Mouse (Mus musculus) ES-E14 (cell line): ENCODE measurements around the gene Zar1l. TPM values are rescaled to one million over a fixed set of nuclear protein-coding genes. Genes with fewer than 3 reads are reported as not detected.

Experiments used
- DNase-seq: peaks from one replicate; pipeline ENCODE4 v3.0.0-alpha.2; 2013; ENCODE audit warnings: low read depth, low spot score
- H3K27ac ChIP-seq: 2 replicates; pipeline ENCODE4 v1.5.1; 2012; ENCODE audit warnings: low read depth, mild to moderate bottlenecking, low read length, moderate library complexity, mixed read lengths; ENCODE audit not compliant: poor library complexity, insufficient read depth, severe bottlenecking
- H3K36me3 ChIP-seq: 2 replicates; pipeline ENCODE4 v1.6.1; 2012; ENCODE audit warnings: mild to moderate bottlenecking, low read length, moderate library complexity, mixed read lengths; ENCODE audit not compliant: control insufficient read depth, poor library complexity, insufficient read depth, severe bottlenecking
- H3K4me1 ChIP-seq, 2 experiments: fragments of 150-350 bp in 1 of 2; sonication (generic) in 1 of 2; 2 replicates each; pipeline ENCODE4 v1.6.1; 2012; ENCODE audit warnings: low read length in 2 of 2, mild to moderate bottlenecking in 1 of 2, mixed read lengths in 1 of 2; ENCODE audit not compliant: control insufficient read depth in 2 of 2, insufficient read depth in 2 of 2, poor library complexity in 1 of 2
- H3K4me3 ChIP-seq, 2 experiments: fragments of 150-350 bp in 1 of 2; sonication (generic) in 1 of 2; 2 replicates each; pipeline ENCODE4 v1.5.1; 2012; ENCODE audit warnings: low read length in 2 of 2, low read depth in 1 of 2, mild to moderate bottlenecking in 1 of 2, mixed read lengths in 1 of 2; ENCODE audit not compliant: insufficient read depth in 1 of 2, poor library complexity in 1 of 2, severe bottlenecking in 1 of 2
- H3K9ac ChIP-seq: 2 replicates; pipeline ENCODE4 v1.6.1; 2012; ENCODE audit warnings: low read depth, mild to moderate bottlenecking, low read length, mixed read lengths; ENCODE audit not compliant: poor library complexity, insufficient read depth, severe bottlenecking
- H3K9me3 ChIP-seq: fragments of 150-350 bp; sonication (generic); 2 replicates; pipeline ENCODE4 v1.6.1; 2012; ENCODE audit warnings: low read depth, mild to moderate bottlenecking, low read length; ENCODE audit not compliant: control insufficient read depth, insufficient read depth
- CHD2 ChIP-seq: IDR thresholded peaks from 2 replicates; pipeline ENCODE4 v1.6.1; 2014; ENCODE audit warnings: mild to moderate bottlenecking, low read depth, low read length, inconsistent platforms
- HCFC1 ChIP-seq: IDR thresholded peaks from 2 replicates; pipeline ENCODE4 v1.6.1; 2012; ENCODE audit warnings: low read length, inconsistent platforms, borderline replicate concordance; ENCODE audit not compliant: insufficient read depth
- MAFK ChIP-seq: IDR thresholded peaks from 2 replicates; pipeline ENCODE4 v1.6.1; 2014; ENCODE audit warnings: mild to moderate bottlenecking, low read depth, low read length, inconsistent platforms; ENCODE audit not compliant: insufficient read depth
- ZC3H11A ChIP-seq: IDR thresholded peaks from 2 replicates; pipeline ENCODE4 v1.6.1; 2012; ENCODE audit warnings: low read depth, mild to moderate bottlenecking, inconsistent platforms, low read length, borderline replicate concordance
- ZNF384 ChIP-seq: IDR thresholded peaks from 2 replicates; pipeline ENCODE4 v1.6.1; 2012; ENCODE audit warnings: low read depth, low read length, inconsistent platforms
- in situ Hi-C, 2 experiments: fragments of 600-800 bp; cut with MboI; formaldehyde crosslinking; loops; one replicate each; pipeline ENCODE4 v1.15.1; 2025; ENCODE audit warnings: low sequenced_read_pairs in 2 of 2, inconsistent platforms in 1 of 2; ENCODE audit not compliant: unreplicated experiment in 2 of 2
- total RNA-seq: library from RNA; depleted of rRNA; stranded (reverse); fragments of 300-350 nt; gene quantifications from 2 replicates; pipeline ENCODE4 v1.2.3, GENCODE M21; 2012

Gene Zar1l
- total RNA-seq, 1 experiment: not detected

- Histone ChIP-seq H3K36me3 (peaks cover 2% of the 10 kb centered on the region; the same call in 1 of the 2 replicates), H3K4me1 (no peaks in the 10 kb centered on the region), H3K27ac (no peak overlapping the region), H3K4me3 (no peak overlapping the region), H3K9ac (no peak overlapping the region), H3K9me3 (no peaks in the 10 kb centered on the region)
- in situ Hi-C loops: no loop called here
- no peak for DNase-seq
- TF ChIP-seq CHD2 (no peak), ZNF384 (no peak), ZC3H11A (no peak), MAFK (peak; percentile 86)
Measured at GRCm38 (mm10) chr5:150541302-150541701, 23.3 kb upstream of the Zar1l start.

GRCm38 (mm10) chr5:150525239-150525638, 7.3 kb upstream of the Zar1l start:
- in situ Hi-C loops: no loop called here
- Histone ChIP-seq H3K9me3 (no peaks in the 10 kb centered on the region), H3K9ac (no peak overlapping the region), H3K36me3 (0 out of 2 replicates have a peak, but pooled peaks cover 2% of the 10 kb centered on the region), H3K27ac (no peak overlapping the region), H3K4me1 (peaks cover 0 to 1% of the 10 kb centered on the region in 2 experiments; a peak in 1 of 4 replicates), H3K4me3 (no peak overlapping the region)
- no peak for TF ChIP-seq MAFK
- no peak for TF ChIP-seq CHD2
- no peak for TF ChIP-seq ZC3H11A
- no peak for TF ChIP-seq ZNF384
- no peak for DNase-seq

GRCm38 (mm10) chr5:150522867-150523234, 4.9 kb upstream of the Zar1l start:
- peak; percentile 6 for DNase-seq
- Histone ChIP-seq H3K4me3 (peak overlapping the region; percentile 68 to 95), H3K4me1 (no peaks in the 10 kb centered on the region), H3K9me3 (no peaks in the 10 kb centered on the region), H3K27ac (peak overlapping the region; percentile 51), H3K36me3 (0 out of 2 replicates have a peak, but pooled peaks cover 2% of the 10 kb centered on the region), H3K9ac (peak overlapping the region; percentile 98)
- in situ Hi-C loops: no loop called here
- no peak for TF ChIP-seq CHD2
- no peak for TF ChIP-seq HCFC1
- TF ChIP-seq ZC3H11A: no peak

- TF ChIP-seq ZNF384: no peak
- TF ChIP-seq HCFC1: peak; percentile 81
- TF ChIP-seq CHD2: no peak
- H3K9me3 ChIP-seq: no peaks in the 10 kb centered on the region
- DNase-seq: peak; percentile 72
- H3K4me1 ChIP-seq: peaks cover 0 to 4% of the 10 kb centered on the region in 2 experiments; a peak in 1 of 4 replicates
- in situ Hi-C loops: no loop called here
- H3K4me3 ChIP-seq: peak within 1 kb of the TSS; percentile 68 to 95
- peak within 1 kb of the TSS; percentile 51 for H3K27ac ChIP-seq
- 0 out of 2 replicates have a peak, but pooled peaks cover 2% of the 10 kb centered on the region for H3K36me3 ChIP-seq
- H3K9ac ChIP-seq: peak within 1 kb of the TSS; percentile 98
Measured at GRCm38 (mm10) chr5:150521937-150522866, 4.2 kb upstream of the Zar1l start, which contains the start of gene Brca2. Gene Brca2 (plus strand): TSS chr5:150522630.
